Mouse (Mus musculus): ENCODE results near the gene Mcf2.
A peak's percentile ranks its signal among the peaks of the same experiment; 100 is the strongest.

The Mcf2 gene

DNA sequence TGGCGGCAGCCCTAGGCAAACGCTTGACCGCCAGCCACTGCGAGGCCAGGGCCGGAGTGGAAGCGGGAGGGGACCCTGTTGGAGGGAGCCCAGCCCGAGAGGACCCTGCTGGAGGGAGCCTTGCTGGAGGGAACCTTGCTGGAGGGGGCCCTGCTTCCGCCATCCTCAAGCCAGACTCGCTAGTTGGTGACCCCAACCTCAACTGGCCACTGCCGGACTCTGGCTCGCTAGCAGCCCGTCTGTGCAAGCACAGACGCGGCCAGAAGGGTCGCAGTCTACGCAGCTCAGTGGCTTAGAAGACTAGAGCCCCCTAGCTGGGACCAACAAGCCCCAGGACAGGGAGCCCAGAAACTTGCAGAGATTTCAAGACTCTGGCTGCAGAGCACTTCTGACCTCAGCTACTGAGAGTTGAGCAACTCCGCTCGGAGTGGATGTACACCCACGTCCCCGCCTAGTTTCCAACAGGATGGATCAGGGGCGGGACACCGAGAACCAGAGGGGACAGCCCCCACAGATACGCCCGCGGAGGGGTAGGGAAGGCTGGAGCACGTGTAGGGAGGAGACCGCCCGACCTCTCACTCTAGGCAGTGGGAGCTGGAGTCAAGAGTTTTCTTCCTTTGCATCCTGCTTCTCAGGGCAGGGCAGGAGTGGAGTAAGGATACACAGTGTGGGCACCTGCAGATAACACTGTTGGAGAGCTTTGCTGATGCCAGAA lies at the start of gene Mcf2:
Gene Mcf2, minus strand, starts transcription at position 346 of the 715 bp plus-strand sequence.
- peak; percentile 58 for DNase-seq (ENCODE audit: low spot score)

DNA sequence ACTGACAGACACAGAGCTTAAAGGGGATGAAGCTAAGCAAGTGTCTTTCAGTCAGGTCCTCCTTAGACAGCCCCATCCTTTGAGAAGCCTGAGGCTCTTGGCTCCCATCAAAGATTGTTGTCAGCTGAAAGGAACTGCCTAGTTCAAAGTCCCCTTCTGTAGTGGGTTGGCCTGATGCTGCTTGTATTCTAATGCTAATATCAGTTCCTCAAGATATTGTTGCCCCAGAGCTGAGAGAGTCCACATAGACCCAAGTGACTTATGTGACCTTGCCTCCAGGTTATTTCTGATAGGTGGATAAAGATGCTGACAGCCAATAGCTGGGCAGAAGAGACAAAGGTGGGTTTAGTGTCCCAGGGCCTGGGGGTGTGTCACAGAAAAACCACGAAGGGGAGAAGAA lies 8.8 kb upstream of the Mcf2 start:
- no peak for DNase-seq (ENCODE audit: low spot score)

DNA sequence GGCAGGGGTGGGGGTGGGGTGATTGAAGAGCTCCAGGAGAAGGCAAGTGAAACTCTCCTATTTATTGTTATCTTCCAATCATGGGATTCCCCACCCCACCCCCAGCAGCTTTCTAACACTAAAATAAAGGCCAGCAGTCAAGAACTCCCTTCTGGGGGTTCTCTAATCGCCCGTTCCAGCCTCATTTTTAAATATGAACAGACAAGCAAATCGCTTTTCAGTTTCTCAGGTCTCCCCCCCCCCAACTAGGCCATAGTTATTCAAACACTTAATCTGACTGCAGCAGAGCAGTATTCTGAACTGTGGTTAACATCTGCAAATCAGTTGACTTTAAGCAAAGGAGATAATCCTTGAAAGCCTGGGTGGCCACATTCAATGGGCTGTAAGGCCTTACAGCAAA lies 3.7 kb upstream of the Mcf2 start:
- no peak for DNase-seq (ENCODE audit: low spot score)

DNA sequence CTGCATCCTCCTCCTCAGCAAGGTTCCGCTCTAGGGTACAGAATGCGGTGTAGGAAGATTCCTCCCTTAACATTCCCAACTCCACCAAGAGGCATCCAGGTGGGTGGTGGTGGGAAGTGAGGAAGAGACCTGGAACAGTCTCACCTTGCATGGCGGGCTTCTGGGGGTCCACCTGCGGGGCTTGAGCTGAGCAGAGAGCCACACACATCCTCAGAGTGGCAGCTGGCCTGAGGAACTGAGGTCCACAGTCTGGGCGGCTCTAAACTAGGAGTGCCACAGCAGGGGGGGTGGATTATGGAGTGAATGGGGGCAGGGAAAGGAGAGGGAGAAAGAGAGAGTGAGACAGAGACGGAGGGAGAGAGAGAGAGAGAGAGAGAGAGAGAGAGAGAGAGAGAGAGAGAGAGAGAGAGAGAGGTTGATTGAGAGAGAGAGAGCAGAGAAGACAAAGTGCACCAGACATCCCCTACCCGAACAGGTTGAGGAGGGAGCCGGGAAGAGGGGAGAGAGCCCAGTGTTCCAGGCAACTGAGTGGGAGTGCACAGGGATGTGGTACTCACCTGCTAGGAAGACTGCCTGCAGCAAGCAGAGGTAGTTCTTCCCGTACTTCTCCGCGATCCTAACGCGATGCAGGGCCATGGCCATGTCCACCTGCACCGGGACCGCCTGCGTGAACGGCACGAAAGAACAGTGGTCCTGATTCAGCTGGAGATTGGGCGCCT lies 705 bp downstream of the Mcf2 start:
- DNase-seq (ENCODE audit: low spot score) = peak; percentile 21

DNA sequence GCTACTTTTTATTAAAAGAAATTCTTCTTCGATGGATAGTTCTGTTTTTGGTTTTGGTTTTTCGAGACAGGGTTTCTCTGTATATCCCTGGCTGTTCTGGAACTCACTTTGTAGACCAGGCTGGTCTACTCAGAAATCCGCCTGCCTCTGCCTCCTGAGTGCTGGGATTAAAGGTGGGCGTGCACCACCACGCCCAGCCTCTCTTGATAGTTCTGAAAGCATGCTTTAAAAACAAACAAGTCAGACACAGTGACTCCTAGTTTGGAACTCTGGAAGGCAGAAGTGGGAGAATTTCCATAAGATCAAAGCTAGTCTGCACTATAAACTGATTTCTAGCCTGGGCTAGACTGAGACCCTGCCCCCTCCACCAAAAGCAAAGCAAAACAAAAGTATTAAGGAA lies 8.8 kb downstream of the Mcf2 start:
- DNase-seq (ENCODE audit: low spot score) = no peak

DNA sequence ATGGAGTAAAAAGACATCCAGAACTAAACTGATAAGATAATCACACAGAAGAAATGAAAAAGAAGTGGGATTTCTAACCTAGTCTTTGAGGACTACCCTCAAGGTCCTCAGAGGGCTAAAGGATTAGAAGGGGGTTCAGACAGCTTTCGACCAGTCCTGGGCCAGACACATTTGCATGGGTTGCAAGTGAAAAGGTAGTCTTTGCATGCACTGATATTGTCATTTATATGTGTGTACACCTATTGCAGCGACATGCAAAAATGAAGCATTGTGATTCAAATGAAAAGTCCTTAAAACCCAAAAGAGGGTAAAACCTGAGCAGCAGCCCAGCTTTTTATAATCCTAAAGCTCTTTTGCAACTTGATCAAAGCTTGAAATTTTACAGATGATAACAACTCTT lies 9.4 kb downstream of the Mcf2 start:
- DNase-seq (ENCODE audit: low spot score) = no peak

DNA sequence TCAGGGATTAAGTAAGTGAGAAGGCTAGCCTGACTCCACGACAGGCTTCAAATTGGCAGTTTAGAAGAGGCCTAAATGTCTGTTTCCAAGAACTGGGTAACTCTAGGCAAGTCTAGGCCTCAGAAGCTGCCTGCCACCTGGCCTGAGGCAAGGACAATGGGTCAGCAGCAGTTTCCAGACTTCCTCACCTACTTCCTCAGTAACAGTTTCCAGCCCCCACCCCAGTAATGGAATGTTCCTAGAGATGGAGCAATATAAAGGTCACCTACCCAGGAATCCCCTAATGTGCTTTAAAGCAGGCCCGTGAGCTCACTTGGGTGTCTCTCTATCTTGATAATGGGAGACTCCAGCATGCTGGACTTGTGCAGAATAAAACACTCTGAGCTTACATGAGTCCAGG lies 10.1 kb downstream of the Mcf2 start:
- DNase-seq (ENCODE audit: low spot score) = no peak

DNA sequence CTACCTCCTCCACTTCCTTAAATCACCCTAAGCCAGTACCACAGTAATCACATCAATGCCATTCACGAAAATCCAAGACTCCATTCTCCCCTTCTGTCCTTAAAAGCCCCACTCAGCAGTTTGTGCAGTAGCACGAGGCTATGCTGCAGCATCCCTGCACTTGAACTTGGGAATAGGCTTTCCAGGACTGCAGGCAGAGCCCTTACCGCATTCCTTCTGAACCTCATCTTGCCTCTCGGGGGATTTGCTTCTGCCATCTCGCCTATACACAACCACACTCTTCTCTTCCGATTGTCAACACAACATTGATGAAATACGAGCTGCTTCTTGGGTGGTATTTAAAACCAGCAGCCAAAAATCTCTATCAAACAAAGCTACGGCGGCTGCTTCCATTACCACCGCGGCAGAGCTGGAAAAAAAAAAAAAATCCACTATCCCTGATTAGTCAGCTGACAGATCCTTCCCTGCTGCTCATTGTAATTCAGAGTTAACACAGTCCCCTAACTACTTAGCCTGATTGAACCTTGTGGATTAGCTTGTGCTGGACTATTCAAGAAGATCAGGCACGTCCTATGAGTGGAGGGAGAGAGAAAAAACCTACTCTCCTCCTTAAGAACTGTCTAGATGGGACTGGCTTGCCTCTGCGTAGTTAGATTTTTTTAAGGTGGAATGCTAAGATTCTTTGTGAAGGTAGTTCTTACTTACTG lies 31.5 kb downstream of the Mcf2 start:
- DNase-seq (ENCODE audit: low spot score) = peak; percentile 46

DNA sequence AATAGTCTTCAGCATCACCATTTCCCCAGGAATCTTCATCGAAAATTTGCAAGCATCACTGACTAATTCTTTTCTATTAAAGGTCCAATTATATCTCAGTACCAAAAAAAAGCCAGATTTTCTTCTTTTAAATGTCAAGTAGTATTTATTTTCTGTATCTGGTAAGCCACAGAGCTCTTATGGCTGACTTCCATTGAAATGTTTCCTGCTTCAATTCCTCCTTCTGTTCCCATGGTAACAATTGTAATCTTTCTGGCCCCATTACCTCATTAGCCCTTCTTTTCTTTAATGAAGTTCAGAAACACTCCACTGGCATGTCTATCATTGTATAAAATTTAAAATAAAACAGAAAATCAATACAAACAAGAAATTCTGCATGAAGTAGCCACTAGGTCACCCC lies 103.5 kb downstream of the Mcf2 start:
- peak; percentile 40 for DNase-seq (ENCODE audit: low spot score)

DNA sequence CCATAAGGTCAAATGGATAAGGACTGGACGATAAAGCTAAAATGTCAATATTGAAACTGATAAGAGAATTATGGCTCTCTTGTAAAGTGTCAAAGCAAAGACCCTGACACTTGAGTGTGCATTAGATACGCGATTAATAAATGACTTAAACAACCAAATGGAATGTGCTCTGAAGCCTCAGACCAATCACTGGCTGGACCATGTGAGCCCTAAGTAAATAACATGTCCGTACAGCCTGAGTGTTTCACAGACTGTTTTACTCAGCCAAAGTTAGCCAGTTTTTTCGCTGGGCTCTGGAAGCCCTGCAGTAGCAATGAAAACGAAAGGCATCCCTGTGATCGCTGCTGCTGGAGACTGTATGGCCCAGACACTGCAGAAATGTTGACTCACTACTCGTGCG lies 123.7 kb downstream of the Mcf2 start:
- DNase-seq (ENCODE audit: low spot score) = no peak

DNA sequence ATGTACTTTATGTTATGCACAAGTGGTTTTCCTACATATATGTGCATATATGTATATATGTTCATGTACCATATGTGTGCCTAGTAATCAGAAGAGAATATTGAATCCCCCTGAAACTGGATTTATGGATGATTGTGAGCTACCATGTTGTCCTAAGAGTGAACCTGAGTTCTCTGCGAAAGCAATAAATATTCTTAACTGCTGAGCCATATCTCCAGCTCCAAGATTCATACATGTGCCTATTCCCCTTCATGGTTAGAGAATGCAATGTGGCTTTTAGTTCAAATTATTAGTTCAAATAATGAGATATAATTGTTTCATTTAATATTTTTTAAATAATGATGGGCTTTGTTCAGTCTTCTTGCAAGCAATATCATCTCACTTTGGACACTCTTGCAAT lies 124.1 kb downstream of the Mcf2 start:
- no peak for DNase-seq (ENCODE audit: low spot score)

DNA sequence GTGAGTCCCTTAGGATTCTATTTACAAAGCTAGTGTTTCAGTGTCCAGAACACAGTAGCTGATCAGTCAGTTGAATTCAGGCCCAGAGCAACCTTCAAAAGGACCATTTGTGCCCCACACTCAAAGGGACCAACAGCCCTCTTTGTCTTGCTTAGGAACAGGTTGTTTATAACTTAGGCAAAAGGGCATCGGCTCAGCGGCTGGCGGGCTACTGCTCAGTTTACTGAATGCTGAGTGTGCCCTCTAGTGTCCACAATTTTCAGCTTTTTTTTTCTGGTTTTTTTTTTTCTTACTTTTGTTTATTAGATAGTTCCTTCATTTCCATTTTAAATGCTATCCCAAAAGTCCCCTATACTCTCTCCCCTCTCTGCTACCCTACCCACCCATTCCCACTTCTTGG lies 152.2 kb downstream of the Mcf2 start:
- peak; percentile 69 for DNase-seq (ENCODE audit: low spot score)

DNA sequence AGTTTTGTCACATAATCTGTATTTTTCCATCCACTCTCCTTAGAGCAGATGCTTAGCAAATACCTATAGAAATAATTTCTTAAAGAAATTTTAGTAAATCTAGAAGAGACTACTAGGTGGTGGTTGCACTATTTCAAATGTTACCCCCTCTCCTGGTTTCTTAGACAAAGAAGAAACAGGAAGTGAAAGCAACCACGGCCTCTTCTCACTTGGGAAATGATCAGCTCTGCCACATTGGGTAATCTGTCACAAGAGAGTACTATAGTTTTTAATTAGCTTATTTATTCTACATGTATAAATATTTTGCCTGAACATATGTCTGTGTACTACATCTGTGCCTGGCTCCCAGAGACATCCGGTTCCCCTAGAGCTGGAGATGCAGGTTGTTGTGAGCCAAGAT lies 157.3 kb downstream of the Mcf2 start:
- no peak for DNase-seq (ENCODE audit: low spot score)

DNA sequence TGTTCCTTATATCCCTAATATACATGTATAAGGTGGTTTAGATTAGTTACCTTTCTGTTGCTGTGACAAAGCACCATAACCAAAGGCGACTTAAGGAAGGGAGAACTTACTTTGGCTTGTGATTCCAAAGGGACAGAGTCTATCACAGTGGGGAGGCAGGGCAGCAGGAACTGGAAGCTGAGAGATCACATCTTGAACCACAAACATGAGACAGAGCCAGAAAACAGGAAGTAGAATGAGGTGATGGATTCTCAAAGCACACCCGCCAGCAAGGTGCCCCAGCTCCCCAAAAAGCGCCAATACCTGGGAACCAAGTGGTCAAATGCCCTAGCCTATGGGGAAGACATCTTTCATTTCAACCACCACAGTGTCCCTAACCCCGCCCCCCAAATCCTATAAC lies 157.9 kb downstream of the Mcf2 start:
- no peak for DNase-seq (ENCODE audit: low spot score)

DNA sequence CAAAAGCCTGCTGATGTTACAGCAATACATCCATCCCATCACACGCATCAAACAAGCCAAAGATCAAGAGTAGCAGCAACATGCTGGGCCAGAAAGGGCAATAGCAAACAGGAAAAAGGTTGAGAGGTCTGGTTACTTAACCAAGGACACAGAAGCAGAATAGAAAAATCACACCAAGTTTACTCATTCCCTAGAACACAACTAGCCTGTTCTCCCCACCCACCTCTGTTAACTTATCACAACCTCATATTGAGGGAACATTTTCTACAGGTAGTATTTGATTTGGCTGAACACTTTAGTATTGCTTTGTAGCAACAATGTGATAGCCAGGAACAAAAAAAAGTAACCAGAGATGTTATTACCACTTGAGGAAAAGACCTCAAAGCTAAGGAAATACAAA lies 164.3 kb downstream of the Mcf2 start:
- no peak for DNase-seq (ENCODE audit: low spot score)

DNA sequence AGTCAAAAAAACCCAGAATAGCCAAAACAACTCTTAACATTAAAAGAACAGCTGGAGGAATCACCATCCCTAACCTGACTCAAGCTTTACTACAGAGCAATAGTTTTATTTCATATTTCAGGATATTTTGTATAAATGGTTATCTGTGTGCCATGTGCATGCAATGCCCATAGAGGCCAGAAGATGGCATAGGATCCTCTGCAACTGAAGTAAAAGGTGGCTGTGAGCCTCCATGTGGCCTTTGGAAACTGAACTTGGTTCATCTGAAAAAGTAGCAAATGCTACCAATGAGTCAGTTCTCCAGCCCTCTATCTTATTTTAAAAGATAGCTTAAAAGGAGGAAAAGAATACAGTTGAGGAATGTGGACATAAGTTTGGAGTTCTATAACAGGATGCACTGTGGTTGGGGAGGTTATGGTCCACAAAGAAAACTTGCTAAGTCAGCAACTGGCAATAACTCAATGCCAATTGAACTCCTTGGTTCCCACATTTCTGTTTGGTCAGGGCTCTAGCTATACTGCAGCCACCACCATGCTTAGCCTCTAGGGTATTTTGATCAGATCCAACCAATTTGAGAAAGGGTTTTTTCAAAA lies 165.7 kb downstream of the Mcf2 start:
- DNase-seq (ENCODE audit: low spot score) = peak; percentile 44

Data from retina, embryonic 14.5 days (tissue).